Mouse (Mus musculus): ENCODE measurements around the gene Foxd1.

The Foxd1 gene

DNA sequence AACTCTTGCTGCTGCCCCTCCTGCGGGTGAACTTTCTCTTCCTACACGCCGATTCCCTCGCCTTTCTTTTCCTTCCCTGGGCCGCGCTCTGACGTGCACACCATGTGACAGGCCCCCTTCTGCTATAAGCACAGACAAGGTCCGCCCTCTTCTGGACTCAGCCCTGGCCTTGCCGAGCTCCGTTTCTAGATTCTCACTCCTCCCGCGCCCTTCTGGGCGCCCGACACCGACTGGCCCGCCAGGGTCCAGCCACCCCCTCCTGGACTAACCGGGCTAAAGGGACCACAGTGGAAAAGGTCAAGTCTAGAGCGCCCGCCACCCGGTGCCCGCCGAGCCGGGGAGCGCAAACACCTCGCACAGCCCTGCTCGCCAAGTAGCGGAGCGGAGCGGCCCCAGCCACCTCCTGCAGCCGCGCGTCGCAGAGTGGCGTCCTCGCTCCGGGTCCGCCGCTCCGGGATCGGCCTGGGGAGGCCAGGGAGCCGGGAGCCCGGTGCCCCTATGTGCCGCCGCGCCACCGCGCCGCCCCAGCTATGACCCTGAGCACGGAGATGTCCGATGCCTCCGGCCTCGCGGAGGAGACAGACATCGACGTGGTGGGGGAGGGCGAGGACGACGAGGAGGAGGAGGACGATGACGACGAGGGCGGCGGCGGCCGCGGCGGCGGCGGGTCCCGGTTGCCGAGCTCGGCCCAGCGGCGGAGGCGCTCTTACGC lies at the start of gene Foxd1:
TSS of gene Foxd1 (plus strand) at position 153 of the 712 bp plus-strand sequence.
- no peak for DNase-seq (ENCODE audit: low spot score)

DNA sequence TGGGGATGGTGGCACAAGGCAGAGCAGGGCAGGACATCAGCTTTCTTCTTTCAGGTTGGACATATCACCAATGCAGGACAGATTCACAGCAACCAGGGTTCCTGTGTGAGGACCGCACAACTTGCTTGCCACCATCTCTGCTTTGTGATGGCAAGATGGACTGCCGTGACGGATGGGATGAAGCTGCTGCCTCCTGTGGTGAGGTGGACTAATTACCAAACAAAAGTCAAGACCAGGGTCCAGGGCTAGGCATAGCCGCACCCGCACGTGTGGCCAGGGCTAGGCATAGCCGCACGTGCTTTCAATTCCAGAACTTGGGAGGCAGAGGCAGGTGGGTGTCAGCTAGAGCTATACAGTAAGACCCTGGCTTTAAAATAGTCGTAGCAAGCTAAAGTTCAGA lies 48.8 kb upstream of the Foxd1 start:
- no peak for DNase-seq (ENCODE audit: low spot score)

GRCm38 (mm10) chr13:98306393-98306792 lies 47.6 kb upstream of the Foxd1 start:
- no peak for DNase-seq (ENCODE audit: low spot score)

DNA sequence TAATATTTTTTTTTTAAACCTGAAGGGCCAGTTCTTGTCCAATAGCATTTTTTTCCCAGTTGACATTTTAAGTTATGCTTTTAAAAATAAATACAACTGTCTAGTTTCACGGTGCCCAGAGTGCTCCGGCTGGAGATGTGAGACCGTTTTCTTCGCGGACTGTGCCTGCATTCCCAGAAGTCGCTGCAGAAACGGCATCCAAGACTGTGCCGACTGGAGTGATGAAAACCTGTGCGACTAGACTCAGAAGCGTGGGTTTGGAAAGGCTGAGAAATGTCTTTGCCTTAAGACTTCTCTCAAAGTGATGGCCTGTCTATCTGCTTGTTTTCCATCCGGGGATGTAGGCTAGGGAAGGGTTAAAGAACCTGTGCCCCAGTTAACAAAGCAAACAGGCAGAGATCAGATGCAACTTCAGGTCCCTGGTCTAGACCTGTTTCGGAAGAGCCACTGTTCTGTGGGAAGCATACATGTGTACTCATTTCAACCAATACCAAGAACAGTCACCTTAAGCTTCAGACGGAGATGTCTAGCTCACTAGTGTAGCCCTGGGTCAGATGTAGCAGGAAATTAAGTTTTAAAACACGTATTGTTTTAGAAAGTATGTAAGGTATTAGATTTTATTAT lies 47.1 kb upstream of the Foxd1 start:
- DNase-seq (ENCODE audit: low spot score): no peak

DNA sequence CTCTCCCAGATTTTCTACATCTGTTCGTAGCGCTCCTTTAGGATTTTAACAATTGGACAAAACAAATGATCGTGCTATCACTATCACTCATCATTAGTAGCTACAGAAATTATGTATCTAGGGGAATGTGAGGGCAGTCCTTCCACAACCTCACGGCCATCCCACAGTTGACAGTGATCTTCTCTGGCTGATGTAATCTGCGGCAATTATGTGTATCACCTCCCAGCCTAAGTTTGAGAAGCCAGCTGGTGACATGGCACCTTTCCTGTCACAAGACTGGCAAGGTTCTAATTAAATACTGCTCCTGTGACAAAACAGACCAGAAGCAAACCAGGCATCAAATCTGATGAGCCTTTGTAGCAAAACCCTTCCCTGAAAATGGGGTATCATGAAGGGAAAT lies 46.0 kb upstream of the Foxd1 start:
- no peak for DNase-seq (ENCODE audit: low spot score)

- DNase-seq (ENCODE audit: low spot score): no peak
Observed at GRCm38 (mm10) chr13:98308724-98309123, 45.3 kb upstream of the Foxd1 start.

DNA sequence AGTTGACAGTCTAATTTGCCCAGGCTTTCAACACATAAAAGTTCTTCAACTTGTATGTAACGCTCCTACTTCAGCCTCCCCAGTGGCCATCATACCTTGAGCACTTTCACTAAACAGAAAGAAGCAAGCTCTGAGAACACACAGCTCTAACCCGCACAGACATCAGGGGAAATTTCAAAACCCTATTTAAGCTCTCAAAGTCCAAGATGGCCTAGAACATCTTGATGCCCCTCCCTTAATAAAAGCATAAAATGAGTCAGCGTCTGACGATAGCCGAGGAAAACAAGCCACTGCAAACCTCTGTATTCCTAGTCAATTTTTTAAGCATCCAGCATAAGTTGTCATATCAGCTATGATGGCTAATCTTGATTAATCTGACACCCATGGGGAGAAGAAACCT lies 42.4 kb upstream of the Foxd1 start:
- DNase-seq (ENCODE audit: low spot score): no peak

GRCm38 (mm10) chr13:98313631-98314030 lies 40.4 kb upstream of the Foxd1 start:
- no peak for DNase-seq (ENCODE audit: low spot score)

GRCm38 (mm10) chr13:98315124-98315523 lies 38.9 kb upstream of the Foxd1 start:
- no peak for DNase-seq (ENCODE audit: low spot score)

- no peak for DNase-seq (ENCODE audit: low spot score)
Observed at GRCm38 (mm10) chr13:98316140-98316479, 37.9 kb upstream of the Foxd1 start.

- peak; percentile 73 for DNase-seq (ENCODE audit: low spot score)
Observed at GRCm38 (mm10) chr13:98316480-98317245, 37.4 kb upstream of the Foxd1 start, which contains the start of gene Btf3. Gene Btf3 (minus strand): TSS chr13:98317006.

GRCm38 (mm10) chr13:98317246-98317677 lies 36.8 kb upstream of the Foxd1 start:
- DNase-seq (ENCODE audit: low spot score): no peak

GRCm38 (mm10) chr13:98317911-98318310 lies 36.1 kb upstream of the Foxd1 start:
- no peak for DNase-seq (ENCODE audit: low spot score)

DNA sequence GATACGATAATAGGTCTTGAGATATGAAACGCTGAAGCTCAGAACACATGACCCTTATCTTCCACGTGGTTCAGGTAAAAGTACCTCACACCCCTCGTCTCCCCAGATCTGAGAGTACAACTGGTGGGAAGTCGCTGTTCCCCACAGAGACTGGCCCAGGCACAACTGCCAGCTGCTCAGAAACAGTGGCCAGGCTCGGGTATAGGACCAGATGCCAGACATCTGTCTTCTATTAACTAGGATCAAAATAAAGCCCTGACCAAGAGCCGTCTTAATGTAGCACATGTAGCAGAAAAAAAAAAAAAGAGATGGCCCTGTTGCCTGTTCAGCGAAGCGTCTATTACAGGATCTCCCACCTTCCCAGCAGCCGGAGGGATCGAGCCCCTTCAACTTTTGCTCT lies 29.0 kb upstream of the Foxd1 start:
- DNase-seq (ENCODE audit: low spot score): no peak

- no peak for DNase-seq (ENCODE audit: low spot score)
Observed at GRCm38 (mm10) chr13:98332106-98332505, 21.9 kb upstream of the Foxd1 start.

DNA sequence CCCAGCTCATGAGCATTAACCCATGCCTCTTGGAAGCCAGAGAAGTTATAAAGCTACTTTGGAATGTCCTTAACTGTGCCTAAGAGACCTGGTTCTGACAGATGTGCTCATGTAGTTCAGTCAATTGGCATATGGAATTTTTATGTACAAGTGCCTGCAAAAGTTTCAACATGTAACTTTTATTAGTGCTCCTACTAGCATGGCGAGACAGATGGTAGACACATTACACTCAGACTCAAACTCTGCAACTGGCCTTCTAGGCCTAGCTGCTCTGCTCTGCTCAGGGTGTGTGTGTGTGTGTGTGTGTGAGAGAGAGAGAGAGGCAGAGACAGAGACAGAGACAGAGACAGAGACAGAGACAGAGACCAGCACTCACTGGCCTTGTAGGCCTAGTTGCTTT lies 17.8 kb upstream of the Foxd1 start:
- no peak for DNase-seq (ENCODE audit: low spot score)

- DNase-seq (ENCODE audit: low spot score): no peak
Observed at GRCm38 (mm10) chr13:98340506-98340905, 13.5 kb upstream of the Foxd1 start.

GRCm38 (mm10) chr13:98349491-98349890 lies 4.6 kb upstream of the Foxd1 start:
- no peak for DNase-seq (ENCODE audit: low spot score)

GRCm38 (mm10) chr13:98351527-98351926 lies 2.5 kb upstream of the Foxd1 start:
- no peak for DNase-seq (ENCODE audit: low spot score)

DNA sequence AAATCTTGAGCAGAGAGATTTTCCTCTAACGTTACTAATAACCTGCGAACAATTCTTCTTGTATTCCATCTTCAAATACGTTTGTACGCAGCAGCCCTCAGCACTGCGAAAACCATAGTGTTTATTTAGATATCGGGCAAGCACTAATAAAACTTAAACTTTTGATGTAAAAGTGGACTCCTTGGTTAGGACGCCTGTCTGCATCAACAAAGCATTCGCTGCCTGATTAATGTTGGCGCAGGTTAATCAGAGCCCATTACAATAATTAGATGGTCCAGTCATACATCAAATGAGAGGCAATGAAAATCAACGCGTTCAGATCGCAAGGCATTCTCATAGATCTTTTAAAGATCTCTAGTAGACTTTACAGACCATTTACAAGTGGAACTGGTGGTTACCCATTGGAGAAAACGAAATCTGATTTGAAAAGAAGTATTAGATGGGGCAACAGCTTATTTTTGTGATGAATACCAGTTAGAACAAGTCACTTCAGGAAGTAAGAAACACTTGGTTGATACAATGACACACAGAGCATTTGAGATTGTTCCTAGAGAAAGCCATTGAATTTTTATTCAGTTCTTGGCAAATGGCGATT lies 1.6 kb upstream of the Foxd1 start:
- no peak for DNase-seq (ENCODE audit: low spot score)

GRCm38 (mm10) chr13:98353709-98354089 lies 343 bp upstream of the Foxd1 start:
- no peak for DNase-seq (ENCODE audit: low spot score)

DNA sequence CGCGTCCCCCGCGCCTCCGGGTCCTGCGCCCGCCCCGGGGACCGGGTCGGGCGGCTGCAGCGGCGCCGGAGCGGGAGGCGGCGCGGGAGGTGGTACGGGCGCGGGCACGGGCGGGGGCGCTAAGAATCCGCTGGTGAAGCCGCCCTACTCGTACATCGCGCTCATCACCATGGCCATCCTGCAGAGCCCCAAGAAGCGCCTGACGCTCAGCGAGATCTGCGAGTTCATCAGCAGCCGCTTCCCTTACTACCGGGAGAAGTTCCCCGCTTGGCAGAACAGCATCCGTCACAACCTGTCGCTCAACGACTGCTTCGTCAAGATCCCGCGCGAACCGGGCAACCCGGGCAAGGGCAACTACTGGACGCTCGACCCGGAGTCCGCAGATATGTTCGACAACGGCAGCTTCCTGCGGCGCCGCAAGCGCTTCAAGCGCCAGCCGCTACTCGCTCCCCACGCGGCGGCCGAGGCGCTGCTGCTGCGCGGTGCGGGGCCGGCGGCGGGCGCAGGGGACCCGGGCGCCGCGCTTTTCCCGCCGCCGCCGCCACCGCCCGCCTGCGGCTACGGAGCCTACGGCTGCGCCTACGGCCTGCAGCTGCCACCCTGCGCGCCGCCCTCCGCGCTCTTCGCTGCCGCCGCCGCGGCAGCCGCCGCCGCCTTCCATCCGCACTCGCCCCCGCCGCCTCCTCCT lies 973 bp downstream of the Foxd1 start:
- DNase-seq (ENCODE audit: low spot score): no peak
